Mouse (Mus musculus) urinary bladder, postnatal 25 days (tissue): ENCODE results near the gene C5ar2.

ENCODE experiments used
- DNase-seq: peaks from one replicate; pipeline ENCODE4 v3.0.0; 2022; ENCODE audit warnings: low spot score

Gene C5ar2

GRCm38 (mm10) chr7:16198540-16198939 is 45.4 kb downstream of the C5ar2 start:
- DNase-seq = no peak

GRCm38 (mm10) chr7:16197166-16197565 is 46.8 kb downstream of the C5ar2 start:
- DNase-seq = no peak

DNA sequence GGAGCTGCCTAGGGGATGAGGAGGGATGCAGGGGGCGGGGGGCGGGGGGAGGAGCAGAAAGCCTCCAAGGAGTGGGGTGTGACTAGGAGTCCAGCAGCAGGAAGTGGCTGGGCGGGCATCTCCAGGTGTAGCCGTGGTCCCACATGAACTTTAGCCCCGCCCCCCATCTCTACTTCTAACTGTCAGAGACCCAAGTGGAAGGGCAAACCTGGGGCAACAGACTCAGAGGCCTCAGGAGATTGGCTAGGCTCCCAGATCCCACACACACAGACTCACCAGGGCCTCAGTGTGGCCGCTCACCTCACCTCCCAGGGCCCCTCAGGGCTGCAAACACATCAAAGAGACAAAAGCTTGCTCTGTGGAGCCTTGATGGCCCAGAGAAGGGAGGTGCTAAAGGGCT is 47.3 kb downstream of the C5ar2 start:
- no peak for DNase-seq

DNA sequence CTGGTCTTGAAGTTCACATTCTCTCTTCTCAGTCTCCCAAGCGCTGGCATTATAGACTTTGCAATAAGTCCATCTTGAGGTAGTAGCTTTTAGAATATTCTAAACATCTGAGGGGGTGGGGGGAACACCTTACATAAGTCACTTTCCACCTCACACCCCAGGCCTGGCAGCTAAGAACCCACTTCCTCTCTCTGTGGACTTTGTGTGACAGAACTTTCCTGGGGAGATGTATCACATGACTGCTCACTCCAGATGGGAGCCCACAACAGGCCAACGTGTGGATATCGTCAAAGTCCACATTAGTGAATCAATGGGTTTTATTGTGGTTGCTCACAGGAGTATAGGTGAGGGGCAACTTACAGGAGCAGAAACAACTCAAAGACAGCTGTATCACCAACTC is 50.3 kb downstream of the C5ar2 start:
- DNase-seq = no peak

DNA sequence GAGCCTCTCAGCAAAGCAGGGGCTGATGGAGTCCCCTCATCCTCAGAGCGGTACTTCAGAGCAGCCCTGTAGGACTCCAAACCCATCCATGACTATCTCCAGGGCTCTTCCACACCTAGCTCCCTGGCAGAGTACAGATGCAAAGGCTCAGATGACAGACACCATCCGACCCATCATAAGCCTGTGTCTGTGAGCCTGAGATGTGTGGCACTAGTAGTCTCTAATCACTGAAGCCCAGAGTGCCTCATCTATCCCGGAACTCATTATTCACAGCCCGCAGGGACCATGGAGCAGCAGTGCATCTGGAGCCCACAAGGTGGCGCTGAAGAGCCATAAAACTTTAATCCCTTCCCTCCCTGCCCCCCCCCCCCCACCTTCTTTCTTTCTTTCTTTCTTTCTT is 51.6 kb downstream of the C5ar2 start:
- DNase-seq = peak; percentile 74

- no peak for DNase-seq
Observed at GRCm38 (mm10) chr7:16187494-16187893, 56.5 kb downstream of the C5ar2 start.
